Mouse (Mus musculus) gastrocnemius, adult 2 months (tissue): ENCODE measurements around the gene Prkd1. TPM values are rescaled to one million over a fixed set of nuclear protein-coding genes. Genes with fewer than 3 reads are reported as not detected.
"Not testable (repeated sequence)": the region's sequence is repeated elsewhere in the genome, so short reads cannot be mapped to it uniquely, and the experiment has no call there.

Experiments
- DNase-seq: peaks from one replicate; pipeline ENCODE4 v3.0.0; 2022
- H3K27ac ChIP-seq: fragments of 200-600 bp; 2 replicates; pipeline ENCODE4 v1.8.1; 2022; ENCODE audit warnings: mild to moderate bottlenecking
- H3K4me3 ChIP-seq: fragments of 200-600 bp; 2 replicates; pipeline ENCODE4 v1.8.1; 2022; ENCODE audit warnings: mild to moderate bottlenecking, moderate library complexity
- CTCF ChIP-seq: fragments of 200-600 bp; IDR thresholded peaks from 2 replicates; pipeline ENCODE4 v1.8.1; 2022; ENCODE audit warnings: antibody characterized with exemption, mild to moderate bottlenecking, moderate library complexity
- intact Hi-C: fragments of 180-260 bp; cut with DNase I; formaldehyde crosslinking; loops from one replicate; pipeline ENCODE4 v1.15.1; 2025
- long read RNA-seq, 2 experiments: library from polyadenylated mRNA; stranded (forward); transcript quantifications; one replicate each; pipeline ENCODE4 v2.0.0; 2021
- total RNA-seq, 2 experiments: library from RNA; stranded (reverse); gene quantifications; 2 replicates each; pipeline ENCODE4 v1.2.3; 2021

Prkd1 gene
- total RNA-seq, result 1 to 10 TPM; 2.1 to 2.6 TPM
- long read RNA-seq, experiment 1, partial matches to known transcripts, result 0 of 3 reads
- long read RNA-seq, experiment 1, other reads (novel, unspliced or antisense), result 1 of 3 reads
- long read RNA-seq, experiment 2, partial matches to known transcripts, result 0 of 4 reads
- long read RNA-seq, experiment 2, other reads (novel, unspliced or antisense), result 1 of 4 reads

DNA sequence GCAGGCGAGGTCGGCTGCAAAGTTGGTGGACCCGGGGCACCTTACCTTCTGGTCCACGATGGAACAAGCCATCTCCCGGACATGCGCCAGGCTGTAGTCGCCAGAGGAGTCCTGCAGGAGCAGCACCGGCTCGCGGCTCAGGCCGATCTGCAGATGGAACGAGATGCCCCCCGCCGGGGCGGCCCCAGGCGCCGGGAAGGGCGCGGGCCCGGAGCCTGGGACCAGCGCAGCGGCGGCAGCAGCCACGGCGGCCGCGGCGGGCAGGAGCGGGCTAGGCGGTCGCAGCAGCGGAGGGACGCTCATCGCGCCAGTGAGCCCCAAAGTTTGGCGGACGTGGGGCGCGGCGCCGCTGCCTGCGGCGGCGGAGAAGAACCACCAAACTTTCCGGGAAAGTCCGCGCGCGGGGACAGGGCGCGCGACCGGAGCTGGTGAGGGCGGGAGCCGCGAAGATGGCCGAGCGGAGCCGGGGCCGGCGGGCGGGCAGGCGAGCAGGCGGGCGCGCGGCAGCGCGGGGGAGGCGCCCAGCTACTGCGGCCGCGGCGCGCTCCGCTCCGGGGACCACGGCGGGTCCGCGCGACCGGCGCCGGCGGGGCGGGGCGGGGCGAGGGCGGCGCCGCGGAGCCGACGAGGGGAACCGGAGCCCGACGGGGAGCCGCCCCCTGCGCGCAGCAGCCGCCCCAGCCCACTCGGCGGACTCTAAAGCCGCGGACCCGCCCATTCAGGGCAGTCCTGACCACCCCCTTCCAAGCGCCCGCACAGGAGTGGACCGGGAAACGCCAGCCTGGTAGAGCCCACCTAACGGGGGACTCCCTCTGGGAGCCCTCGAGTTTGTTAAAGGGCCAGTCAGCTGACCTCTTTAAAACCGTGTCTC is at the start of gene Prkd1:
Gene Prkd1, minus strand, starts transcription at position 428 of the 871 bp plus-strand sequence.
- peak; percentile 14; the same call in 1 of the 2 replicates for TF ChIP-seq CTCF
- peak within 1 kb of the TSS; percentile 87 for H3K4me3 ChIP-seq
- DNase-seq, result peak; percentile 88
- peak within 1 kb of the TSS; percentile 81 for H3K27ac ChIP-seq
- intact Hi-C loops, result loop anchor here (5.0 kb wide), 1 partner anchor 102 kb away; no protein-coding TSS in a partner anchor

DNA sequence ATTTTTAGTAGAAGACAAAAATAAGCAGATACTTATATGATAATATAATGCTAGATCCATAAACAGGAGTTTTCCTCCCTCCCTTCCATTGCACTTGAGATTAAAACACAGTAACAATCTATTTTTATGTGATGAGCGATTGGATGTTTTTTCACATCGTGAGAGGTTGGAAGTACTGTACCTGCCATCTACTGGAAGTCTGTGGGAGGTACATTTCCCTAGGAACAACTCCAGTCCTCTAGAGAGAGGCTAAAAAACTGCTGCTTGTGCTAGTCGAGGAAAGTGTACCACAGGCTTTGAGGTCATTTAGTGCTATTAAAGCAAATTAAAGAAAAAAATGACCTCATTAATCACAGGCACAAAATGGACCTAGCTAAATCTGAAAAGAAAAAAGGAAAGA is 48.6 kb upstream of the Prkd1 start:
- intact Hi-C loops, result loop anchor here (1.0 kb wide), 1 partner anchor 383 kb away; no protein-coding TSS in a partner anchor
- TF ChIP-seq CTCF, result peak; percentile 88
- no peak overlapping the region for H3K27ac ChIP-seq
- no peak overlapping the region for H3K4me3 ChIP-seq
- DNase-seq, result no peak

DNA sequence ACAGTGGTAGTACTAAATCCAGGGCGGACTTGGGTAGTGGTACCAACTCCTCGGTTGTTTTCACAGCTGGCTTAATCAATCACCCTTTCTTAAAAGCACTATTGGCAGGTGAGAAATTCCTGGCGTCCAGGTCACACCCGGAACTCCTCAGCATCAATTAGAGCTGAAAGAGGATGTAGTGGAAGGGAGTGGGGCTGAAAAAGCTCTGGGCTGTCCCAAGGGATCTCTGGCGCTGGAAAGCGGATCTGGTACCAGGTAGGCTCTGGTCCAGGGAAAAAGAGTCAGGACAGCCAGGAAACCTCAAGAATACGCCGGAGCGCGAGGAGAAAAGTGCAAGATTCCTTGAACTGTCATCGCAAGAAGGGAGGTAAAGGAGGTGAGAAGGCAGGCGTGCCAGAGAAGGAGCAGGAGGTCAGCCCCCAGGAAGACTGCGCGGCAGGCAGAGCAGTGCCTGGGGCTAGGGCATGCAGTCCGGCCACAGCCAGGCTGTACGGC is 675 bp downstream of the Prkd1 start:
- peak; percentile 46 for DNase-seq
- Histone ChIP-seq H3K4me3 (peak overlapping the region; percentile 87), H3K27ac (peak overlapping the region; percentile 81)
- intact Hi-C loops, result loop anchor here (5.0 kb wide), 1 partner anchor 101 kb away; no protein-coding TSS in a partner anchor
- TF ChIP-seq CTCF, result no peak

DNA sequence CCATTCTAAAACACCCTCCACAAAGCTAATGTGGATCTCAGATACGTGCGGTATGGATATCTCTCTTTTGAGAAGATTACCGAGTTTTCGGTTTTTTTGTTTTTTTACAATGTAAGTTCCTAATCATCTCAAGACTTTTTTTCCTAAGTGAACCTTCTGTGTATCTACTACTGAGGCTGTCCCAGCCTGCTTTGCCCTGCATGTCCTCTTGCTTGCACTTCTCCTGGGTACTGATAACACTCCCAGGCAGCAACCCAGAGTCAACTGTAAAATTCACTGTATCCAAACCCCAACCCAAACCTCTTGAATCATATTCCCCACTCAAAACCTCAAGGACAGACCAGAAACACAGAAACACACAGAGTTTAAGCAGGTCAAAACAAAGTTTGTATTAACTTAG is 2.0 kb downstream of the Prkd1 start:
- no peak overlapping the region for H3K27ac ChIP-seq
- H3K4me3 ChIP-seq, result no peak overlapping the region
- no peak for TF ChIP-seq CTCF
- intact Hi-C loops, result loop anchor here (5.0 kb wide), 1 partner anchor 100 kb away; no protein-coding TSS in a partner anchor
- no peak for DNase-seq

DNA sequence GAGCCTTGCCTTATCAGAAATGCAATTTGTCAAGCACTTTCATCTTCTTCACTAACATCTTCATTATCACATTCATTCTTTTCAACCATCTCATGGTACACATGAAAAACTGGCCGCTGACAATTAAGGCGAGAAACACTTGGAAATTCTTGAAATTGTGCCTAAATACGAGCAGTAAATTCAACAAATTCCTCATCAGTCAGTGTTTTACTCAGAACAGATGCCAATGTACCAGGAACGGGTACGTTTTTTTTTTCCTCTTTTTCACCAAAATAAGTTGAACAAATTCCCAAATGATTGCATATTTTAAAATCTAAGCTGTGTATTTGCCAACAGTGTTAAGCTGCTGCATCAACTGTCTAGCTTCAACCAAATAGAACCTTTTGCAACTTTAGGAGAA is 6.2 kb downstream of the Prkd1 start:
- no peak for DNase-seq
- intact Hi-C loops, result no loop called here
- Histone ChIP-seq H3K4me3 (no peak overlapping the region), H3K27ac (no peak overlapping the region)
- TF ChIP-seq CTCF, result no peak

DNA sequence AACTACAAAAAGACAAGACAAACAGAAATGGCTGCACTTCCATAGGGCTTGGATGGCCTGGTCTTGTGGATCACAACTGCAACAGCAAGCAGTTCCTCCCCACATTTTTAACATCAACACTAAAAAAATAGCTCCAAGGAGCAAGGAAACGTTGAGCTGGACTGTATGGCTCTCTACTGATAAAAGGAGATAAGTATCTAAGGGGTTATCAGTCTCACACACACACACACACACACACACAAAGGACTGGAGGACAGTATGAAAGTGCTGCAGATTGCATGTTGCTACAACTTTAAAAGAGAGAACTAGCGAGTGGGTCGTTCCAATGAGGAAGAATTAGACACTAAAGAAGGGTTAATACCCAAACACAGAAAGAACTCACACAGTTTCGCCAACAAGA is 8.7 kb downstream of the Prkd1 start:
- no peak for TF ChIP-seq CTCF
- no peak overlapping the region for H3K27ac ChIP-seq
- no peak for DNase-seq
- intact Hi-C loops, result no loop called here
- no peak overlapping the region for H3K4me3 ChIP-seq

DNA sequence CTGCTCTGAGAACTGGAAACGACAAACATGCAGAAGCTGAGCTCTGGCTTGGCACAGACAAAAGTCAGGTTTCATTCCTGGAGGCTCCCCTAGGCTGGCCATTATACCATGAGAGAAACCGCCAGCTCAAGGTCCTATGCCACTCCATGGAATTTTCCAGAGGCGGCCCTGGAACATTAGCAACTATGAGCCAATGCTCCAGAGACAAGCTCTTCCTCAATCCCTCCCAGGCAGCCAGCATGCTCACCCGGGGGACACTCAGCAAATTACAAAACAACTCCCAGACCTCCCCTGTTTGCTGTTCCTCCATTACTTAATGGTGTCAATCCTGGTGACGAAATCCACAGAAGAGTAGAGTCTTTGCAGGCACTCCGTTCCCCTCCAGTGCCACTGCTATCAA is 14.5 kb downstream of the Prkd1 start:
- intact Hi-C loops, result no loop called here
- Histone ChIP-seq H3K27ac (no peak overlapping the region), H3K4me3 (no peak overlapping the region)
- peak; percentile 44 for DNase-seq
- TF ChIP-seq CTCF, result no peak

- H3K4me3 ChIP-seq, H3K27ac ChIP-seq, DNase-seq, intact Hi-C loops: not testable (repeated sequence)
Observed at GRCm38 (mm10) chr12:50626100-50626499, 22.8 kb downstream of the Prkd1 start.

- no peak for DNase-seq
- intact Hi-C loops, result no loop called here
- no peak for TF ChIP-seq CTCF
- H3K4me3 ChIP-seq, result peak overlapping the region; percentile 18
- H3K27ac ChIP-seq, result no peak overlapping the region
Observed at GRCm38 (mm10) chr12:50624175-50624574, 24.7 kb downstream of the Prkd1 start.

DNA sequence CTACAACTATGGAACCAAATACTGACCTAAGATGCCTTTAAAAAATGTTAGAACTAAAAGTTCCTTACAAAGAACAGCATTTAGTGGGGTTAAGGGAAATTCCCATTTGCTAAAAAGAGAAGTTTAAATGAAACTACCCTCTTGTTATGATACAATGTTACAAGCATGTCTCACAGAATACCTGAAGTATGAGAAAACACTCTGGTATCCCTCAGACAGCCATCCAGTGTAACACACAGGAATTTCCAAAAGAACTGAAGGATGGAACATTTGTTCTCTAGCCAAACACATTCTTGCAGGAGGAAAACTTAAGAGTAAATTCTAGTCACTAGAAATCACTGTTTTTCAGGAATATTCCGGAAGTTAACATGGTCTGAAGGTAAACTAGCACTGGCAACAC is 33.0 kb downstream of the Prkd1 start:
- TF ChIP-seq CTCF, result no peak
- no peak for DNase-seq
- intact Hi-C loops, result no loop called here
- H3K27ac ChIP-seq, result no peak overlapping the region
- H3K4me3 ChIP-seq, result no peak overlapping the region

- Histone ChIP-seq H3K4me3 (no peak overlapping the region), H3K27ac (no peak overlapping the region)
- no peak for DNase-seq
- TF ChIP-seq CTCF, result no peak
- intact Hi-C loops, result no loop called here
Observed at GRCm38 (mm10) chr12:50614341-50614740, 34.6 kb downstream of the Prkd1 start.

GRCm38 (mm10) chr12:50606703-50607500 is 42.0 kb downstream of the Prkd1 start:
- intact Hi-C loops, result no loop called here
- H3K4me3 ChIP-seq, result no peak overlapping the region
- H3K27ac ChIP-seq, result no peak overlapping the region
- DNase-seq, result no peak
- TF ChIP-seq CTCF, result no peak

DNA sequence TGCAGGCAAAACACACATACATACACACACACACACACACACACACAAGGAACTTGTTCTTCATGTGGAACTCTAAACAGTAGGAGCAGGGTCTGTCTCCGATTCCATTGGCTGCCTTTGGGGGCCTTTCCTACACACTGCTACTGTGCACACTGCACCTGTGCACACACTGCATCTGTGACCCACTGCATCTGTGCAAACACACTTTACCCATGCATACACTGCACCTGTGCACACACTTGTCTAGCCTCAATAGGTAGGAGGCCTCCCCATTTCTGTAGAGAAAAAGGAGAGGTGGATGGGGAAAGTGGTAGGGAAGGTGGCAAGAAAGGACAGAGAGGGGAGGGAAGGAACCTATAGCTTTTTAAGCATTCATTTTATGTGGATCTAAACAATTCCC is 49.5 kb downstream of the Prkd1 start:
- Histone ChIP-seq H3K4me3 (no peak overlapping the region), H3K27ac (no peak overlapping the region)
- TF ChIP-seq CTCF, result no peak
- intact Hi-C loops, result no loop called here
- no peak for DNase-seq
